Mouse (Mus musculus) spleen, embryonic (tissue): Measurements from ENCODE around the gene Gm7029.

Source experiments
- CTCF ChIA-PET: fragments of 350-600 bp; sonication (Branson Sonifier 250); formaldehyde crosslinking; loops from one replicate; lab custom pipeline; 2022; lab: Charles Lee

The Gm7029 gene

GRCm38 (mm10) chr17:33911052-33911812 lies 37.6 kb downstream of the Gm7029 start:
- CTCF ChIA-PET: interaction anchor here (0.5 to 1.1 kb wide), 4 partner anchors 16 to 1926 kb away, joined by 3 to 14 read pairs (median 5); no protein-coding TSS in a partner anchor

- CTCF ChIA-PET: interaction anchor here (0.6 to 1.1 kb wide), 2 partner anchors 17 to 1925 kb away, joined by 5 to 14 read pairs; no protein-coding TSS in a partner anchor
Observed at GRCm38 (mm10) chr17:33911813-33912414, 38.3 kb downstream of the Gm7029 start.

- CTCF ChIA-PET: no interaction called here
Observed at GRCm38 (mm10) chr17:33913264-33913663, 39.6 kb downstream of the Gm7029 start.

- CTCF ChIA-PET: no interaction called here
Observed at GRCm38 (mm10) chr17:33913905-33914304, 40.3 kb downstream of the Gm7029 start.

- CTCF ChIA-PET: interaction anchor here (0.6 to 1.4 kb wide), 3 partner anchors 17 to 1291 kb away, joined by 3 to 6 read pairs (median 5); no protein-coding TSS in a partner anchor
Observed at GRCm38 (mm10) chr17:33914969-33915391, 41.3 kb downstream of the Gm7029 start.

- CTCF ChIA-PET: interaction anchor here (0.6 to 1.4 kb wide), 2 partner anchors 18 to 1290 kb away, joined by 3 to 6 read pairs; no protein-coding TSS in a partner anchor
Observed at GRCm38 (mm10) chr17:33915671-33916250, 42.1 kb downstream of the Gm7029 start, which contains the start of the genes Tapbp and Zbtb22. Tapbp (plus strand) TSS chr17:33915899. Zbtb22 (plus strand) TSS chr17:33915904.

- CTCF ChIA-PET: no interaction called here
Observed at GRCm38 (mm10) chr17:33916294-33916693, 42.7 kb downstream of the Gm7029 start.

GRCm38 (mm10) chr17:33916847-33917655 lies 43.4 kb downstream of the Gm7029 start:
- CTCF ChIA-PET: interaction anchor here (0.7 kb wide), 1 partner anchor 11 kb away, joined by 3 read pairs; no protein-coding TSS in a partner anchor

- CTCF ChIA-PET: interaction anchor here (0.7 kb wide), 1 partner anchor 10 kb away, joined by 3 read pairs; no protein-coding TSS in a partner anchor
Observed at GRCm38 (mm10) chr17:33917656-33918292, 44.1 kb downstream of the Gm7029 start.

GRCm38 (mm10) chr17:33918293-33919203 lies 44.9 kb downstream of the Gm7029 start:
- CTCF ChIA-PET: no interaction called here

- CTCF ChIA-PET: interaction anchor here (0.6 kb wide), 1 partner anchor 917 kb away, joined by 3 read pairs; no protein-coding TSS in a partner anchor
Observed at GRCm38 (mm10) chr17:33919351-33920281, 46.0 kb downstream of the Gm7029 start.

GRCm38 (mm10) chr17:33920282-33921097 lies 46.9 kb downstream of the Gm7029 start:
- CTCF ChIA-PET: interaction anchor here (0.8 kb wide), 1 partner anchor 24 kb away, joined by 5 read pairs; no protein-coding TSS in a partner anchor

- CTCF ChIA-PET: interaction anchor here (0.8 to 1.5 kb wide), 2 partner anchors 11 to 25 kb away, joined by 5 to 6 read pairs; no protein-coding TSS in a partner anchor
Observed at GRCm38 (mm10) chr17:33921361-33921760, 47.7 kb downstream of the Gm7029 start.
